8 mouse cellular contexts compared by ENCODE assay signal in genomic region chr4:154877864-154878548, GRCm38 (mm10). TPM values are rescaled to one million over a fixed set of nuclear protein-coding genes. Genes with fewer than 3 reads are reported as not detected.
DNase-seq lines count a peak whose midpoint lies in the region; ATAC-seq and TF ChIP-seq lines count a peak whose summit lies in the region.

No protein-coding gene starts in this region.

- ATAC-seq in Patski = no peak
- peak; percentile 97 for ATAC-seq in hindbrain, embryonic 13.5 days (ENCODE audit: low FRiP score)

- TF ChIP-seq CTCF in Patski (IDR thresholded peaks at IDR 0.05) = no peak

- WGBS in hindbrain, embryonic 13.5 days = 14% methylated on average over 18 of the region's 18 CpGs

- CTCF ChIA-PET in Patski (lab: Charles Lee) = interaction anchor here (0.9 to 1.8 kb wide), 5 partner anchors 12 to 184 kb away, joined by 3 to 7 read pairs (median 4); no protein-coding TSS in a partner anchor

- peaks cover 8% of the 10 kb centered on the region for H3K4me1 ChIP-seq in hindbrain, embryonic 13.5 days (replicated peaks)

- no peaks in the 10 kb centered on the region for H3K9me3 ChIP-seq in hindbrain, embryonic 13.5 days

- no peaks in the 10 kb centered on the region for H3K36me3 ChIP-seq in hindbrain, embryonic 13.5 days

- in situ Hi-C loops in Patski (cut with MboI; ENCODE audit: low pct_unique_long_range_greater_than_20kb) = loop anchor here (5.0 to 25.0 kb wide), 2 partner anchors 64 to 359 kb away; partner anchors contain the start of gene Faap20

- POLR2A ChIA-PET in Patski (lab: Charles Lee) = interaction anchor here (0.7 kb wide), 1 partner anchor 21 kb away, joined by 3 read pairs; the partner anchor contains the start of gene Fam213b

- peak overlapping the region; percentile 72 for H3K27ac ChIP-seq in hindbrain, embryonic 13.5 days

- peak overlapping the region; percentile 62 for H3K9ac ChIP-seq in hindbrain, embryonic 13.5 days

- peak overlapping the region; percentile 34 for H3K4me3 ChIP-seq in hindbrain, embryonic 13.5 days

- no peaks in the 10 kb centered on the region for H3K27me3 ChIP-seq in Patski
- 0 out of 2 replicates have a peak, but pooled peaks cover 5% of the 10 kb centered on the region for H3K27me3 ChIP-seq in hindbrain, embryonic 13.5 days

- peak overlapping the region; percentile 57 for H3K4me2 ChIP-seq in hindbrain, embryonic 13.5 days

- peak; percentile 37 for DNase-seq in Patski (ENCODE audit: low read depth, low spot score)
- DNase-seq in cerebellum, postnatal 14 days = peak; percentile 98 to 99
- DNase-seq in frontal cortex, postnatal 14 days (ENCODE audit: low spot score in 2 of 2) = peak; percentile 76 to 87
- DNase-seq in layer of hippocampus, postnatal 25 days (ENCODE audit: extremely low spot score in 1 of 2, low spot score in 1 of 2) = peak; percentile 86 to 99
- DNase-seq in lung, postnatal 36 days = peak; percentile 93
- peak; percentile 97 for DNase-seq in retina, postnatal 1 day
- DNase-seq in urinary bladder, adult 18-20 months (ENCODE audit: low spot score in 2 of 2) = peak; percentile 81 to 83

RNA-seq across cellular contexts. Expression of gene Mmel1, which starts 8.6 kb away (rescaled TPM):
- not detected for polyA plus RNA-seq in Patski (2021)
- 0.13 and 0.25 TPM in 2 replicates for polyA plus RNA-seq in hindbrain, embryonic 13.5 days (2015; fragmentation: Nextera tagmentation; extraction: Ambion mirVana)
- 1 to 10 TPM in 1 of 2 experiments, under 1 TPM in 1; 0.32 to 1.0 TPM for total RNA-seq in layer of hippocampus, postnatal 25 days (2021)

RNA-seq across cellular contexts. Expression of gene Fam213b, which starts 20.9 kb away (rescaled TPM):
- polyA plus RNA-seq in Patski (2021) = 31.6 TPM
- polyA plus RNA-seq in hindbrain, embryonic 13.5 days (2015; fragmentation: Nextera tagmentation; extraction: Ambion mirVana) = 44.1 and 48.8 TPM in 2 replicates
- 10 to 100 TPM; 40.9 to 51.7 TPM for total RNA-seq in layer of hippocampus, postnatal 25 days (2021)

RNA-seq across cellular contexts. Expression of gene Ttc34, which starts 40.7 kb away (rescaled TPM):
- not detected for polyA plus RNA-seq in Patski (2021)
- 0.56 and 0.57 TPM in 2 replicates for polyA plus RNA-seq in hindbrain, embryonic 13.5 days (2015; fragmentation: Nextera tagmentation; extraction: Ambion mirVana)
- 1 to 10 TPM; 3.3 to 3.4 TPM for total RNA-seq in layer of hippocampus, postnatal 25 days (2021)

RNA-seq across cellular contexts. Expression of gene Tnfrsf14, which starts 50.4 kb away (rescaled TPM):
- 0.13 TPM for polyA plus RNA-seq in Patski (2021)
- 0.22 and 0.25 TPM in 2 replicates for polyA plus RNA-seq in hindbrain, embryonic 13.5 days (2015; fragmentation: Nextera tagmentation; extraction: Ambion mirVana)
- total RNA-seq in layer of hippocampus, postnatal 25 days (2021) = 1 to 10 TPM in 1 of 2 experiments, under 1 TPM in 1; 0.62 to 1.9 TPM

Comparison
In these comparisons a context has a peak if more than half of its experiments do, and no peak if none do; other contexts are left out.
1. DNase-seq: peak in every context shown above with its lines; median percentile 98 in cerebellum, postnatal 14 days; 97 in retina, postnatal 1 day; 93 in lung, postnatal 36 days; 92 in layer of hippocampus, postnatal 25 days; 82 in urinary bladder, adult 18-20 months; 82 in frontal cortex, postnatal 14 days; 37 in Patski.